Mouse (Mus musculus) CH12.LX (cell line): ENCODE measurements at regions not wholly inside any gene's neighbourhood (a gene's known extent, or its start where the extent isn't known, plus 50 kb on each side); places are given as distances from the start of the nearest gene placed in this dataset.

Source experiments
- CTCF ChIP-seq, 2 experiments: IDR thresholded peaks in 1 of 2; conservative IDR thresholded peaks in 1 of 2; 2 replicates each; pipeline ENCODE4 v1.5.1; 2011 to 2012; ENCODE audit warnings: low read depth in 2 of 2, low read length in 2 of 2, improper control_type of control experiment in 1 of 2, inconsistent platforms in 1 of 2, mild to moderate bottlenecking in 1 of 2, moderate library complexity in 1 of 2
- MAX ChIP-seq: IDR thresholded peaks from 2 replicates; pipeline ENCODE4 v1.6.1; 2011; ENCODE audit warnings: low read length, improper control_type of control experiment
- MYC ChIP-seq: IDR thresholded peaks from 2 replicates; pipeline ENCODE4 v1.6.1; 2011; ENCODE audit warnings: low read depth, mild to moderate bottlenecking, improper control_type of control experiment, low read length
- SMC3 ChIP-seq: IDR thresholded peaks from 2 replicates; pipeline ENCODE4 v1.6.1; 2011; ENCODE audit warnings: low read depth, low read length, improper control_type of control experiment
- ZC3H11A ChIP-seq: IDR thresholded peaks from 2 replicates; pipeline ENCODE4 v1.6.1; 2012; ENCODE audit warnings: low read depth, mild to moderate bottlenecking, inconsistent platforms, low read length, improper control_type of control experiment
- ZNF384 ChIP-seq: IDR thresholded peaks from 2 replicates; pipeline ENCODE4 v1.6.1; 2012; ENCODE audit warnings: low read depth, low read length, improper control_type of control experiment, inconsistent platforms

GRCm38 (mm10) chr9:41239097-41239451 lies 77.6 kb upstream of the Ubash3b start:
- TF ChIP-seq ZNF384: no peak
- no peak for TF ChIP-seq MYC
- TF ChIP-seq MAX: no peak
- TF ChIP-seq CTCF (conservative IDR thresholded peaks at IDR 0.05 in 1 of 2, IDR thresholded peaks at IDR 0.05 in 1 of 2; ENCODE audit: low read depth in 2 of 2, low read length in 2 of 2): no peak
- no peak for TF ChIP-seq SMC3
- no peak for TF ChIP-seq ZC3H11A
